Mouse (Mus musculus) CH12.LX (cell line): ENCODE measurements at regions not wholly inside any gene's neighbourhood (a gene's known extent, or its start where the extent isn't known, plus 50 kb on each side); places are given as distances from the start of the nearest gene placed in this dataset.

Source experiments
- DNase-seq: peaks from one replicate; pipeline ENCODE4 v3.0.0-alpha.2; 2013; ENCODE audit errors: extremely low read depth
- H3K27ac ChIP-seq: 2 replicates; pipeline ENCODE4 v1.5.1; 2012; ENCODE audit warnings: low read depth, mild to moderate bottlenecking, control low read depth, moderate library complexity; ENCODE audit not compliant: insufficient read depth
- H3K27me3 ChIP-seq: replicated peaks from 2 replicates; pipeline ENCODE3; 2012; ENCODE audit warnings: inconsistent platforms
- H3K36me3 ChIP-seq, 2 experiments: replicated peaks in 1 of 2; 2 replicates each; pipeline versions ENCODE3 to v1.6.1; 2012; ENCODE audit warnings: inconsistent platforms in 1 of 2, low read length in 1 of 2, mild to moderate bottlenecking in 1 of 2, mixed read lengths in 1 of 2, moderate library complexity in 1 of 2; ENCODE audit not compliant: control insufficient read depth in 1 of 2, insufficient read depth in 1 of 2
- H3K4me1 ChIP-seq, 2 experiments: 2 replicates each; pipeline ENCODE4 v1.6.1; 2012; ENCODE audit warnings: inconsistent platforms in 1 of 2, moderate library complexity in 1 of 2; ENCODE audit not compliant: insufficient read depth in 2 of 2, control insufficient read depth in 1 of 2
- H3K4me2 ChIP-seq: 2 replicates; pipeline ENCODE4 v1.6.1; 2012; ENCODE audit warnings: low read depth, mild to moderate bottlenecking, control low read depth; ENCODE audit not compliant: poor library complexity, insufficient read depth, severe bottlenecking
- H3K4me3 ChIP-seq, 3 experiments: fragments of 150-350 bp in 1 of 3; sonication (generic) in 1 of 3; replicated peaks in 1 of 3; 2 replicates each; pipeline versions ENCODE3 to v1.5.1; 2011 to 2012; ENCODE audit warnings: low read depth in 2 of 3, low read length in 2 of 3, mild to moderate bottlenecking in 2 of 3, moderate library complexity in 2 of 3, control low read depth in 1 of 3, improper control_type of control experiment in 1 of 3, inconsistent platforms in 1 of 3, mixed read lengths in 1 of 3; ENCODE audit not compliant: poor library complexity in 1 of 3
- H3K79me2 ChIP-seq: replicated peaks from 2 replicates; pipeline ENCODE4 v1.6.1; 2012; ENCODE audit warnings: mild to moderate bottlenecking, moderate library complexity; ENCODE audit not compliant: control insufficient read depth, poor library complexity, insufficient read depth, severe bottlenecking; ENCODE audit errors: extremely low read depth
- H3K9ac ChIP-seq: 2 replicates; pipeline ENCODE4 v1.6.1; 2012; ENCODE audit warnings: low read depth, mild to moderate bottlenecking, control low read depth, moderate library complexity; ENCODE audit not compliant: insufficient read depth
- H3K9me3 ChIP-seq: replicated peaks from 2 replicates; pipeline ENCODE3; 2012; ENCODE audit warnings: low read length, inconsistent platforms, mixed read lengths
- CHD1 ChIP-seq: IDR thresholded peaks from 2 replicates; pipeline ENCODE4 v1.6.1; 2012; ENCODE audit warnings: low read depth, low read length, improper control_type of control experiment, inconsistent platforms
- CHD2 ChIP-seq: IDR thresholded peaks from 2 replicates; pipeline ENCODE4 v1.6.1; 2011; ENCODE audit warnings: low read length, improper control_type of control experiment
- CTCF ChIP-seq, 2 experiments: IDR thresholded peaks in 1 of 2; conservative IDR thresholded peaks in 1 of 2; 2 replicates each; pipeline ENCODE4 v1.5.1; 2011 to 2012; ENCODE audit warnings: low read depth in 2 of 2, low read length in 2 of 2, improper control_type of control experiment in 1 of 2, inconsistent platforms in 1 of 2, mild to moderate bottlenecking in 1 of 2, moderate library complexity in 1 of 2
- ELF1 ChIP-seq: IDR thresholded peaks from 2 replicates; pipeline ENCODE4 v1.6.1; 2014; ENCODE audit warnings: low read depth, mild to moderate bottlenecking, inconsistent platforms, low read length, improper control_type of control experiment
- EP300 ChIP-seq: IDR thresholded peaks from 2 replicates; pipeline ENCODE4 v1.6.1; 2011; ENCODE audit warnings: low read length, improper control_type of control experiment
- HCFC1 ChIP-seq: IDR thresholded peaks from 2 replicates; pipeline ENCODE4 v1.6.1; 2012; ENCODE audit warnings: low read depth, mild to moderate bottlenecking, inconsistent platforms, low read length, improper control_type of control experiment
- IRF4 ChIP-seq: IDR thresholded peaks from 2 replicates; pipeline ENCODE4 v1.6.1; 2014; ENCODE audit warnings: low read depth, mild to moderate bottlenecking, inconsistent platforms, low read length, improper control_type of control experiment
- JUN ChIP-seq: IDR thresholded peaks from 2 replicates; pipeline ENCODE4 v1.6.1; 2011; ENCODE audit warnings: low read depth, mild to moderate bottlenecking, low read length, improper control_type of control experiment, moderate library complexity; ENCODE audit not compliant: insufficient read depth
- JUND ChIP-seq: conservative IDR thresholded peaks from 2 replicates; pipeline ENCODE4 v1.6.1; 2011; ENCODE audit warnings: low read depth, low read length, improper control_type of control experiment
- MAX ChIP-seq: IDR thresholded peaks from 2 replicates; pipeline ENCODE4 v1.6.1; 2011; ENCODE audit warnings: low read length, improper control_type of control experiment
- MAZ ChIP-seq: IDR thresholded peaks from 2 replicates; pipeline ENCODE4 v1.6.1; 2012; ENCODE audit warnings: low read depth, mild to moderate bottlenecking, inconsistent platforms, low read length, improper control_type of control experiment, moderate library complexity
- MYC ChIP-seq: IDR thresholded peaks from 2 replicates; pipeline ENCODE4 v1.6.1; 2011; ENCODE audit warnings: low read depth, mild to moderate bottlenecking, improper control_type of control experiment, low read length
- NELFE ChIP-seq: IDR thresholded peaks from 2 replicates; pipeline ENCODE4 v1.6.1; 2011; ENCODE audit warnings: low read depth, low read length, improper control_type of control experiment
- NRF1 ChIP-seq: IDR thresholded peaks from 2 replicates; pipeline ENCODE4 v1.6.1; 2014; ENCODE audit warnings: low read depth, mild to moderate bottlenecking, inconsistent platforms, low read length, improper control_type of control experiment, moderate library complexity
- POLR2AphosphoS2 ChIP-seq: IDR thresholded peaks from 2 replicates; pipeline ENCODE4 v1.6.1; 2011; ENCODE audit warnings: low read depth, low read length, improper control_type of control experiment
- RAD21 ChIP-seq: IDR thresholded peaks from 2 replicates; pipeline ENCODE4 v1.6.1; 2011; ENCODE audit warnings: low read depth, mild to moderate bottlenecking, low read length, improper control_type of control experiment, moderate library complexity
- RCOR1 ChIP-seq: conservative IDR thresholded peaks from 2 replicates; pipeline ENCODE4 v1.6.1; 2012; ENCODE audit warnings: low read depth, mild to moderate bottlenecking, inconsistent platforms, low read length, improper control_type of control experiment
- SIN3A ChIP-seq: IDR thresholded peaks from 2 replicates; pipeline ENCODE4 v1.6.1; 2012; ENCODE audit warnings: low read length, improper control_type of control experiment, inconsistent platforms
- TBP ChIP-seq: conservative IDR thresholded peaks from 2 replicates; pipeline ENCODE4 v1.6.1; 2011; ENCODE audit warnings: low read depth, low read length, improper control_type of control experiment
- TCF12 ChIP-seq: IDR thresholded peaks from 2 replicates; pipeline ENCODE4 v1.6.1; 2014; ENCODE audit warnings: low read depth, mild to moderate bottlenecking, inconsistent platforms, low read length, improper control_type of control experiment
- UBTF ChIP-seq: IDR thresholded peaks from 2 replicates; pipeline ENCODE4 v1.6.1; 2012; ENCODE audit warnings: low read depth, mild to moderate bottlenecking, inconsistent platforms, low read length, improper control_type of control experiment, moderate library complexity
- USF1 ChIP-seq: IDR thresholded peaks from 2 replicates; pipeline ENCODE4 v1.6.1; 2014; ENCODE audit warnings: low read depth, mild to moderate bottlenecking, inconsistent platforms, low read length, improper control_type of control experiment
- USF2 ChIP-seq: conservative IDR thresholded peaks from 2 replicates; pipeline ENCODE4 v1.6.1; 2011; ENCODE audit warnings: low read depth, low read length, improper control_type of control experiment
- ZC3H11A ChIP-seq: IDR thresholded peaks from 2 replicates; pipeline ENCODE4 v1.6.1; 2012; ENCODE audit warnings: low read depth, mild to moderate bottlenecking, inconsistent platforms, low read length, improper control_type of control experiment
- ZMIZ1 ChIP-seq: IDR thresholded peaks from 2 replicates; pipeline ENCODE4 v1.6.1; 2012; ENCODE audit warnings: low read depth, mild to moderate bottlenecking, inconsistent platforms, low read length, improper control_type of control experiment
- ZNF384 ChIP-seq: IDR thresholded peaks from 2 replicates; pipeline ENCODE4 v1.6.1; 2012; ENCODE audit warnings: low read depth, low read length, improper control_type of control experiment, inconsistent platforms
- dilution Hi-C: fragments of 300-500 bp; cut with MboI; formaldehyde crosslinking; loops from 2 replicates; pipeline ENCODE4 v1.14.3; 2020; ENCODE audit warnings: low sequenced_read_pairs; ENCODE audit not compliant: extremely low pct_unique_long_range_greater_than_20kb, extremely low pct_ligation_motif_present
- in situ Hi-C: fragments of 300-500 bp; cut with MboI; formaldehyde crosslinking; loops from 3 replicates; pipeline ENCODE4 v1.14.3; 2019; ENCODE audit warnings: low sequenced_read_pairs, low pct_ligation_motif_present, low pct_unique_long_range_greater_than_20kb, mixed read lengths

DNA sequence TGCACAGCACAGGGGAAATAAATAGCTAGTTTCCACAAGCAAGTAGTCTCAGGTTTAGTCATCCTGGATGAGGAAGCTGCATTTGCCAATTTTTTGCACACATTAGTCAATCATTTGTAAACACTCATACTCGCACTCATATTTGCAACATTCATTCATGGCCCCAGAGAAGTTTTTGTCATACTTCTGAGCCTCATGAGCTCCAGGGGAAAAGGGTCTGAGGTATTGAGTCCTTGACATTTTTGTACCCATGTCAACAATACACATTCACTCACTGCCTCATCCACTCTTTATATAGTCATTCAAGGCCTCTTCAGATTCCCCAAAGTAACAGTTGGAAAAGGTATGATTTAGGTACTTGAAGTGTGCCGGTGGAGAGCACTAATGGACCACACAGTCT, 200.4 kb upstream of the S100g start:
- H3K9ac ChIP-seq, result no peak overlapping the region
- dilution Hi-C loops, result no loop called here
- no peak for TF ChIP-seq IRF4
- 0 out of 2 replicates have a peak, but pooled peaks have one; percentile 8 for TF ChIP-seq EP300
- TF ChIP-seq, all 38 proteins: peak for 1
- peak; percentile 11 for DNase-seq
- H3K79me2 ChIP-seq, result no peaks in the 10 kb centered on the region
- in situ Hi-C loops, result no loop called here
- no peaks in the 10 kb centered on the region for H3K9me3 ChIP-seq
- no peaks in the 10 kb centered on the region for H3K27me3 ChIP-seq
- no peak overlapping the region for H3K27ac ChIP-seq
- H3K36me3 ChIP-seq, result no peaks in the 10 kb centered on the region
- no peak overlapping the region for H3K4me2 ChIP-seq
- no peaks in the 10 kb centered on the region for H3K4me1 ChIP-seq
- H3K4me3 ChIP-seq, result no peak overlapping the region

DNA sequence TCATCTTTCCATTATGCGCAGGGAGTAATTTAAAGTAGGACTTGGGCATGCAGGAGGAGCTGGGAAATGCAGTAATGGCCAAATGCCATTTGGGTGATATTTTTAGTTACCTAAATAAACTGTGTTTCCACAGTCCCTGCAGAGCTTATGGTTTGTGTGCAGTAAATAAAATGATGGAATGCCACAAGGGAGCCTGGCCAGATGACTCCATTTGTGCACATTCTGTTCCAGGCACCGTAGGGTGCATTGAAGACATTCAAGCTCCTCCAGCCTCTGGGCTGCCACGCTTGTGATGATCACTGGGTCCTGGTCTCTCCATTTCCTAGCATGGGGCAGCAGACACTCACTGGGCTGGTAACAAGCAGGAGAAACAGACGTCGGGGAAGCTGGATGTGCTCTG, 190.9 kb upstream of the S100g start:
- DNase-seq, result no peak
- dilution Hi-C loops (no loop called here), in situ Hi-C loops (no loop called here)
- Histone ChIP-seq H3K4me2 (no peak overlapping the region), H3K79me2 (no peaks in the 10 kb centered on the region), H3K9ac (no peak overlapping the region), H3K9me3 (no peaks in the 10 kb centered on the region), H3K4me1 (no peaks in the 10 kb centered on the region), H3K36me3 (no peaks in the 10 kb centered on the region), H3K27me3 (no peaks in the 10 kb centered on the region), H3K4me3 (no peak overlapping the region), H3K27ac (no peak overlapping the region)
- TF ChIP-seq CHD2 (no peak), ZNF384 (no peak), CHD1 (no peak), RAD21 (no peak), TCF12 (no peak), NRF1 (no peak), POLR2AphosphoS2 (no peak), HCFC1 (no peak), MAZ (no peak), IRF4 (no peak), SIN3A (no peak), ZC3H11A (no peak), USF1 (no peak)

GRCm38 (mm10) chrX:163151970-163152369, 187.6 kb upstream of the S100g start:
- Histone ChIP-seq H3K36me3 (no peaks in the 10 kb centered on the region), H3K9me3 (no peaks in the 10 kb centered on the region), H3K4me2 (no peak overlapping the region), H3K79me2 (no peaks in the 10 kb centered on the region), H3K27me3 (no peaks in the 10 kb centered on the region), H3K4me3 (no peak overlapping the region), H3K27ac (no peak overlapping the region), H3K4me1 (no peaks in the 10 kb centered on the region), H3K9ac (no peak overlapping the region)
- DNase-seq, result no peak
- TF ChIP-seq ELF1, result no peak
- no peak for TF ChIP-seq TBP
- no peak for TF ChIP-seq MAX
- no peak for TF ChIP-seq ZMIZ1
- TF ChIP-seq JUN, result no peak
- no peak for TF ChIP-seq JUND
- TF ChIP-seq MYC, result no peak
- no peak for TF ChIP-seq RCOR1
- no peak for TF ChIP-seq CHD2
- no peak for TF ChIP-seq HCFC1
- no peak for TF ChIP-seq UBTF
- TF ChIP-seq TCF12, result no peak
- no peak for TF ChIP-seq SIN3A
- no peak for TF ChIP-seq USF2
- TF ChIP-seq IRF4, result no peak
- no peak for TF ChIP-seq NELFE
- no peak for TF ChIP-seq MAZ
- TF ChIP-seq CTCF (conservative IDR thresholded peaks at IDR 0.05 in 1 of 2, IDR thresholded peaks at IDR 0.05 in 1 of 2; ENCODE audit: low read depth in 2 of 2, low read length in 2 of 2), result no peak
- dilution Hi-C loops, result no loop called here
- in situ Hi-C loops, result no loop called here
